Mouse (Mus musculus) liver, embryonic 14.5 days (tissue): ENCODE measurements at regions not wholly inside any gene's neighbourhood (a gene's known extent, or its start where the extent isn't known, plus 50 kb on each side); places are given as distances from the start of the nearest gene placed in this dataset.

Experiments used
- CTCF ChIP-seq: IDR thresholded peaks from 2 replicates; pipeline ENCODE4 v1.5.1; 2016; ENCODE audit warnings: antibody characterized with exemption, low read depth, control low read depth
- EP300 ChIP-seq: IDR thresholded peaks from 2 replicates; pipeline ENCODE4 v1.6.1; 2016; ENCODE audit warnings: antibody characterized with exemption, low read depth

DNA sequence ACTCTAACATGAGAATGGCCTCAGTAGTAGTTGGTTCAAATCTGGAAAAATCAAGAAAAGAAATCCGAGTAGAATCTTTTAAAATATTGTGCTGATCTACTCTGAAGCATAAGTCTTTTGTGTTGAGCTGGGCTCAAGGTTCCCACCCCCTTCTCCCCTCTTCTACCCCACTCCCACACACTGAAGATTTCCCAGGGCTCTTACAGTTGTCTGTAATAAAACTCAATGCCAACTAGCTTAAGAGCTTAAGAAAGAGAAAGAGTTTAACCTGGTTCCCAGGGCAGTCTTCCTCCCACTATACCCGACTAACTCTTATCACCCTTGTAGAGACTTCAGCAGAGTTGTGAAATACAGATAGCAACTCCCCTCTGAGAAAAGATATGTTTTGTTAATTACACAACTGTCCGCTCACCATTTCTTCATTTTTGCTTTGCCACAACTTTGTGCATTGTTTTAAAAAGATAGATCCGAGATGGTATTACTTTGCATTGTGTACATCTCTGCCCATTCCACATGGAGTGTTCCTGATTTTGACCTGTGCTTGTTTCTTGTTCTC lies 94.0 kb upstream of the Cpeb2 start:
- TF ChIP-seq CTCF (no peak), EP300 (no peak)
